Mouse (Mus musculus) limb, embryonic 14.5 days (tissue): ENCODE measurements at regions not wholly inside any gene's neighbourhood (a gene's known extent, or its start where the extent isn't known, plus 50 kb on each side); places are given as distances from the start of the nearest gene placed in this dataset.

Source experiments
- ATAC-seq: fragments of 200-750 bp; cut with Nextera tagmentation; 2 replicates; pipeline ENCODE4 v1.8.0; 2017; ENCODE audit warnings: low read depth, moderate number of reproducible peaks, moderate TSS enrichment; ENCODE audit not compliant: low FRiP score
- DNase-seq: peaks from one replicate; pipeline ENCODE4 v3.0.0-alpha.2; 2015; ENCODE audit warnings: low spot score
- H3K27ac ChIP-seq: fragments of 300-500 bp; sonication (generic); replicated peaks from 2 replicates; pipeline ENCODE4 v1.5.1; 2014; ENCODE audit warnings: low read depth, mild to moderate bottlenecking, low read length, moderate library complexity, mixed read lengths
- H3K27me3 ChIP-seq: fragments of 300-500 bp; sonication (generic); 2 replicates; pipeline ENCODE4 v1.6.1; 2014; ENCODE audit warnings: low read length, mixed read lengths; ENCODE audit not compliant: control insufficient read depth, insufficient read depth
- H3K36me3 ChIP-seq: fragments of 300-500 bp; sonication (generic); 2 replicates; pipeline ENCODE4 v1.6.1; 2014; ENCODE audit warnings: mild to moderate bottlenecking, low read length, moderate library complexity, mixed read lengths; ENCODE audit not compliant: control insufficient read depth, insufficient read depth
- H3K4me1 ChIP-seq: fragments of 300-500 bp; sonication (generic); 2 replicates; pipeline ENCODE4 v1.6.1; 2014; ENCODE audit warnings: antibody characterized with exemption, low read length, mixed read lengths; ENCODE audit not compliant: control insufficient read depth, insufficient read depth
- H3K4me2 ChIP-seq: fragments of 300-500 bp; sonication (generic); replicated peaks from 2 replicates; pipeline ENCODE4 v1.6.1; 2014; ENCODE audit warnings: low read depth, mild to moderate bottlenecking, low read length, moderate library complexity; ENCODE audit not compliant: severe bottlenecking
- H3K4me3 ChIP-seq: fragments of 300-500 bp; sonication (generic); replicated peaks from 2 replicates; pipeline ENCODE4 v1.5.1; 2014; ENCODE audit warnings: low read length
- H3K9ac ChIP-seq: fragments of 300-500 bp; sonication (generic); 2 replicates; pipeline ENCODE4 v1.6.1; 2014; ENCODE audit warnings: mild to moderate bottlenecking, low read depth, low read length, moderate library complexity; ENCODE audit not compliant: severe bottlenecking
- H3K9me3 ChIP-seq: fragments of 300-500 bp; sonication (generic); 2 replicates; pipeline ENCODE4 v1.6.1; 2016; ENCODE audit warnings: low read length; ENCODE audit not compliant: control insufficient read depth
- POLR2A ChIP-seq: fragments of 200-500 bp; IDR thresholded peaks from 2 replicates; pipeline ENCODE4 v1.8.0; 2012; ENCODE audit warnings: inconsistent platforms, mild to moderate bottlenecking, moderate library complexity, borderline replicate concordance; ENCODE audit not compliant: insufficient read depth, insufficient read length; ENCODE audit errors: extremely low read depth
- WGBS: fragments of 180-500 bp; shearing (Covaris S2); extraction: QIAGEN DNeasy Blood & Tissue Kit; methylation state at CpG from one replicate; pipeline ENCODE4 v1.1.7; 2014; 5-methylcytosine and 5-hydroxymethylcytosine counted together

GRCm38 (mm10) chr1:88879367-88879766 lies 177.3 kb upstream of the Arl4c start:
- WGBS: 72% methylated on average over 5 of the region's 5 CpGs
- Histone ChIP-seq H3K27me3 (no peaks in the 10 kb centered on the region), H3K4me3 (no peak overlapping the region), H3K9ac (no peak overlapping the region), H3K9me3 (no peaks in the 10 kb centered on the region), H3K4me2 (no peak overlapping the region), H3K4me1 (peaks cover 2% of the 10 kb centered on the region; the same call in 1 of the 2 replicates), H3K36me3 (no peaks in the 10 kb centered on the region), H3K27ac (no peak overlapping the region)
- no peak for TF ChIP-seq POLR2A
- ATAC-seq (no peak), DNase-seq (no peak)

GRCm38 (mm10) chr1:88891041-88891440 lies 179.2 kb upstream of the Sh3bp4 start:
- H3K36me3 ChIP-seq: no peaks in the 10 kb centered on the region
- H3K4me3 ChIP-seq: no peak overlapping the region
- DNase-seq: no peak
- H3K27me3 ChIP-seq: no peaks in the 10 kb centered on the region
- no peaks in the 10 kb centered on the region for H3K9me3 ChIP-seq
- no peaks in the 10 kb centered on the region for H3K4me1 ChIP-seq
- H3K9ac ChIP-seq: no peak overlapping the region
- no peak for ATAC-seq
- H3K27ac ChIP-seq: no peak overlapping the region
- H3K4me2 ChIP-seq: no peak overlapping the region
- 91% methylated on average over 4 of the region's 4 CpGs for WGBS
- no peak for TF ChIP-seq POLR2A

- H3K27ac ChIP-seq: no peak overlapping the region
- TF ChIP-seq POLR2A: no peak
- no peaks in the 10 kb centered on the region for H3K27me3 ChIP-seq
- peaks cover 4% of the 10 kb centered on the region; the same call in 1 of the 2 replicates for H3K9me3 ChIP-seq
- H3K36me3 ChIP-seq: no peaks in the 10 kb centered on the region
- H3K9ac ChIP-seq: no peak overlapping the region
- H3K4me1 ChIP-seq: no peaks in the 10 kb centered on the region
- H3K4me2 ChIP-seq: no peak overlapping the region
- 86% methylated on average over 8 of the region's 8 CpGs for WGBS
- no peak for DNase-seq
- no peak for ATAC-seq
- no peak overlapping the region for H3K4me3 ChIP-seq
Observed at GRCm38 (mm10) chr1:88902426-88902825, 167.8 kb upstream of the Sh3bp4 start.

- no peak overlapping the region for H3K4me3 ChIP-seq
- DNase-seq (no peak), ATAC-seq (no peak)
- no peak for TF ChIP-seq POLR2A
- H3K36me3 ChIP-seq: no peaks in the 10 kb centered on the region
- H3K9me3 ChIP-seq: peaks cover 4% of the 10 kb centered on the region; the same call in 1 of the 2 replicates
- H3K4me1 ChIP-seq: no peaks in the 10 kb centered on the region; the same call in 1 of the 2 replicates
- 93% methylated on average over 14 of the region's 14 CpGs for WGBS
- H3K27ac ChIP-seq: no peak overlapping the region
- no peaks in the 10 kb centered on the region for H3K27me3 ChIP-seq
- no peak overlapping the region for H3K9ac ChIP-seq
- H3K4me2 ChIP-seq: no peak overlapping the region
Observed at GRCm38 (mm10) chr1:88907766-88908463, 162.3 kb upstream of the Sh3bp4 start.

- ATAC-seq (no peak), DNase-seq (peak; percentile 5)
- H3K36me3 ChIP-seq: no peaks in the 10 kb centered on the region
- no peak overlapping the region for H3K4me3 ChIP-seq
- 46% methylated on average over 8 of the region's 8 CpGs for WGBS
- H3K9me3 ChIP-seq: peaks cover under 1% of the 10 kb centered on the region; the same call in 1 of the 2 replicates
- H3K27me3 ChIP-seq: no peaks in the 10 kb centered on the region
- no peak overlapping the region for H3K9ac ChIP-seq
- TF ChIP-seq POLR2A: no peak
- H3K4me1 ChIP-seq: no peaks in the 10 kb centered on the region; the same call in 1 of the 2 replicates
- H3K27ac ChIP-seq: no peak overlapping the region
- H3K4me2 ChIP-seq: no peak overlapping the region
Observed at GRCm38 (mm10) chr1:88908683-88909082, 161.5 kb upstream of the Sh3bp4 start.

- Histone ChIP-seq H3K9me3 (0 out of 2 replicates have a peak, but pooled peaks cover 4% of the 10 kb centered on the region), H3K36me3 (no peaks in the 10 kb centered on the region), H3K4me3 (no peak overlapping the region), H3K9ac (no peak overlapping the region), H3K4me2 (no peak overlapping the region), H3K27me3 (no peaks in the 10 kb centered on the region), H3K27ac (no peak overlapping the region), H3K4me1 (no peaks in the 10 kb centered on the region; the same call in 1 of the 2 replicates)
- DNase-seq (no peak), ATAC-seq (no peak)
- TF ChIP-seq POLR2A: no peak
- 79% methylated on average over 4 of the region's 4 CpGs for WGBS
Observed at GRCm38 (mm10) chr1:88909314-88909713, 160.9 kb upstream of the Sh3bp4 start.
